Mouse (Mus musculus): Measurements from ENCODE around the gene Vamp1. TPM values are rescaled to one million over a fixed set of nuclear protein-coding genes. Genes with fewer than 3 reads are reported as not detected.

Gene Vamp1
- total and polyA plus RNA-seq, 3 experiments, result 2.8 to 21.9 (median 6.1) TPM

DNA sequence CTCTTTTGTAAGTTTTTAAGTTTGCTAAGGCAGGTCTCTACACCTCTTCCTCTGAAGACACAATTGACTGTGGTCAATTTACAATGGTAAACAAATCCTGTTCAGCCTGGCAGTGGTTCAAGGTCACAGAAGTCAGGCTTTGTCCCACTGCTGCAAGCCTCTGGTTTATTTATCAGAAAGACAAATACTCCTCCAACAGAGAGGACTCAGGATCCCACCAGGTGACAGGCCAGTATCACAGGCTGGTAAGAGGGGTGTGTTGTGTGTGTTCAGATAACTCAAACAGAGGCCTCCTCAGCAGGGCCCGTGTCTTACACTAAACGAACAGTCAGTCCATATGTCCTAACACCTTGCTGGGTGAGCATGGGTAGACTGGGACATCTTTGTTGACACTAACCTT lies 42.9 kb upstream of the Vamp1 start:
- no peak for ATAC-seq (ENCODE audit: extremely low read depth, insufficient number of reproducible peaks, low FRiP score, poor library complexity, severe bottlenecking)
- H3K27me3 ChIP-seq (ENCODE audit: insufficient read depth, low read length), result no peaks in the 10 kb centered on the region
- H3K36me3 ChIP-seq (replicated peaks), result peaks cover 100% of the 10 kb centered on the region
- no peak for DNase-seq (ENCODE audit: low spot score)
- TF ChIP-seq CTCF (IDR thresholded peaks at IDR 0.05; ENCODE audit: low read depth, low read length), result no peak
- TF ChIP-seq TAL1 (conservative IDR thresholded peaks at IDR 0.05; ENCODE audit: low read depth, low read length), result no peak
- TF ChIP-seq POLR2AphosphoS5 (IDR thresholded peaks at IDR 0.05; ENCODE audit: insufficient replicate concordance, low read depth, low read length), result no peak
- H3K4me3 ChIP-seq (ENCODE audit: low read depth, low read length), result no peak overlapping the region
- H3K9me3 ChIP-seq (replicated peaks), result no peaks in the 10 kb centered on the region
- peaks cover 39% of the 10 kb centered on the region for H3K4me1 ChIP-seq (ENCODE audit: insufficient read depth, low read depth, low read length)

DNA sequence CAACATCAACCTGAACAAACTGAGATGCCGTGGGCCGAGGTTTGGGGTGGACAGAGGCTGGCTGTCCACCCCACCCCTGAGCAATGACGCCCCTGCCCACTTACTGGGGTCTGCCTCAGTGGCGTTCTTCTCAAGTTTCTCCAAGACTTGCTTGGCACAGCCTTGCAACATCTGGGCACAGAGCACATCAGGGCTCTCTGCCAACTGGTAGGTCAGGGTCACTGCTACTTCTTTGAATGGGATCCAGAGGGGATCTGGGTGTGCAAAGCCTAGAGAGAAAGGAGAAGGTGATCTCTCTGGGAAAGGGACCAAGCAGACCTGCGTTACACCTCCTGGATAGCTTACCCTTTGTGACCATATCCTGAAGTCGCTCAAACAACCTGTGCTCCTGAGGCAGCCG lies 42.1 kb upstream of the Vamp1 start:
- Histone ChIP-seq H3K9me3 (replicated peaks) (no peaks in the 10 kb centered on the region), H3K4me3 (ENCODE audit: low read depth, low read length) (no peak overlapping the region), H3K27me3 (ENCODE audit: insufficient read depth, low read length) (no peaks in the 10 kb centered on the region), H3K36me3 (replicated peaks) (peaks cover 100% of the 10 kb centered on the region), H3K4me1 (ENCODE audit: insufficient read depth, low read depth, low read length) (peaks cover 31% of the 10 kb centered on the region)
- TF ChIP-seq CTCF (IDR thresholded peaks at IDR 0.05; ENCODE audit: low read depth, low read length) (no peak), TAL1 (conservative IDR thresholded peaks at IDR 0.05; ENCODE audit: low read depth, low read length) (no peak), POLR2AphosphoS5 (IDR thresholded peaks at IDR 0.05; ENCODE audit: insufficient replicate concordance, low read depth, low read length) (no peak), GATA2 (IDR thresholded peaks at IDR 0.05; ENCODE audit: borderline replicate concordance, low read depth, low read length) (no peak), GATA1 (IDR thresholded peaks at IDR 0.05; ENCODE audit: borderline replicate concordance, low read length) (no peak)
- no peak for DNase-seq (ENCODE audit: low spot score)
- no peak for ATAC-seq (ENCODE audit: extremely low read depth, insufficient number of reproducible peaks, low FRiP score, poor library complexity, severe bottlenecking)

DNA sequence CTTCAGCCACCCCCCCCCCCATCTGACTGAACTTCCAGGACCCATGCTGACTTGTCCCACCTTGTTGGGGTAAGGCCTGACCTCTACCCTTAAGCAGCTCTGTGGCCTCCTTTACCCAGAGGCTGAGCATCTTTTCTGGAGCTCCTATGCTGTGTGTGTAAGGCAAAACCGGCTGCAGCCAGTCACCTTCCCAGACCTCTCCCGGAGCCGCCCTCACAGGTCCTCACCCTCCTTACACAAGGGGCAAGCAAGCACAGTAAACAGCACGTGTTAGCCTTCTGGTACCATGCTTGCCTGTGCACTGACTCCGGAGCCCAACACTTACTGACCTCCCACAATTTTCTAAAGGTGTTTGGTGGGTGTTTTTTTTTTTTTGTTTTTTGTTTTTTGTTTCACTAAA lies 39.9 kb upstream of the Vamp1 start:
- ATAC-seq (ENCODE audit: extremely low read depth, insufficient number of reproducible peaks, low FRiP score, poor library complexity, severe bottlenecking), result no peak
- H3K27me3 ChIP-seq (ENCODE audit: insufficient read depth, low read length), result no peaks in the 10 kb centered on the region
- H3K4me3 ChIP-seq (ENCODE audit: low read depth, low read length), result no peak overlapping the region
- no peak for DNase-seq (ENCODE audit: low spot score)
- TF ChIP-seq TAL1 (conservative IDR thresholded peaks at IDR 0.05; ENCODE audit: low read depth, low read length), result no peak
- TF ChIP-seq GATA1 (IDR thresholded peaks at IDR 0.05; ENCODE audit: borderline replicate concordance, low read length), result no peak
- TF ChIP-seq CTCF (IDR thresholded peaks at IDR 0.05; ENCODE audit: low read depth, low read length), result no peak
- no peak for TF ChIP-seq GATA2 (IDR thresholded peaks at IDR 0.05; ENCODE audit: borderline replicate concordance, low read depth, low read length)
- TF ChIP-seq POLR2AphosphoS5 (IDR thresholded peaks at IDR 0.05; ENCODE audit: insufficient replicate concordance, low read depth, low read length), result no peak
- no peaks in the 10 kb centered on the region for H3K9me3 ChIP-seq (replicated peaks)
- peaks cover 12% of the 10 kb centered on the region for H3K4me1 ChIP-seq (ENCODE audit: insufficient read depth, low read depth, low read length)
- H3K36me3 ChIP-seq (replicated peaks), result peaks cover 97% of the 10 kb centered on the region

DNA sequence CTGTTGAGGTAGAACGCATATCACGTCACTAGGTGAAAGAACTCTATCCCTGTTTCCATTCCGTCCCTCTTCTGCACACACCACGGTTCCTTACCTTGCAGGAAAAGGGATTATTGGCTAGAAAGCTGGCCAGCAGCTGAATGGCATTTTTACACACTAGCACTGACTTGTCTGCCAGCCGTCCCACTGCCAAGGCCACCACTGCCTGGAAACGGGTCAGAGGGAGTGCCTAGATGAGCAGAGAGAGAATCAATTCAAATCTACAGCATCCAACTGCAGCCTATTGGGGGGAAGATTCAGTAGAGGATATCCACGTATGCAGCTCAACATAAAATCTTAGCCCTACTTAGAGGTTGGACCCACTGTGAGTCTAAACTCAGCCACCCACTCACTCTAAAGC lies 35.8 kb upstream of the Vamp1 start:
- H3K27me3 ChIP-seq (ENCODE audit: insufficient read depth, low read length), result no peaks in the 10 kb centered on the region
- H3K4me3 ChIP-seq (ENCODE audit: low read depth, low read length), result no peak overlapping the region
- no peak for TF ChIP-seq TAL1 (conservative IDR thresholded peaks at IDR 0.05; ENCODE audit: low read depth, low read length)
- TF ChIP-seq GATA2 (IDR thresholded peaks at IDR 0.05; ENCODE audit: borderline replicate concordance, low read depth, low read length), result no peak
- no peak for TF ChIP-seq POLR2AphosphoS5 (IDR thresholded peaks at IDR 0.05; ENCODE audit: insufficient replicate concordance, low read depth, low read length)
- TF ChIP-seq CTCF (IDR thresholded peaks at IDR 0.05; ENCODE audit: low read depth, low read length), result no peak
- no peak for TF ChIP-seq GATA1 (IDR thresholded peaks at IDR 0.05; ENCODE audit: borderline replicate concordance, low read length)
- no peaks in the 10 kb centered on the region for H3K9me3 ChIP-seq (replicated peaks)
- no peak for ATAC-seq (ENCODE audit: extremely low read depth, insufficient number of reproducible peaks, low FRiP score, poor library complexity, severe bottlenecking)
- H3K36me3 ChIP-seq (replicated peaks), result peaks cover 96% of the 10 kb centered on the region
- no peaks in the 10 kb centered on the region for H3K4me1 ChIP-seq (ENCODE audit: insufficient read depth, low read depth, low read length)
- no peak for DNase-seq (ENCODE audit: low spot score)

DNA sequence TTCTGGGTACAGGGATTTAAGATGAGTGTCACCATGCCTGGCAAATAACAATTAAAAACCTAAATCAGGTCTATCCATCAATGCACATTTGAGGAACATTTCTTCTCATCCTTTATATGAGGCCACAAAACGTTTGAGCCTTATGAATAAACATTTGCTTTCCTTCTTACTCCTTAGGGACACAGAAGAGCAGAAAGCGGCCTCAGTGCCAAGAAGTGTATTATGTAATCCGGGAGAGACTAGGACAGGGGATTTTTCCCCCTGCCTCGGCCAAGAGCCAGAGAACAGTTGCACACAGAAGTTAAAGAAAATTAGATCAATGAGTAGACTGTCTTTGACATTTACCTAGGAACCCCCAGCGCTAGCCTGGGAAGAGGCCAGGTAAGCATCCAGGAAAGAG lies 33.2 kb upstream of the Vamp1 start:
- H3K4me3 ChIP-seq (ENCODE audit: low read depth, low read length), result no peak overlapping the region
- no peak for TF ChIP-seq GATA2 (IDR thresholded peaks at IDR 0.05; ENCODE audit: borderline replicate concordance, low read depth, low read length)
- no peak for TF ChIP-seq CTCF (IDR thresholded peaks at IDR 0.05; ENCODE audit: low read depth, low read length)
- TF ChIP-seq POLR2AphosphoS5 (IDR thresholded peaks at IDR 0.05; ENCODE audit: insufficient replicate concordance, low read depth, low read length), result no peak
- no peak for TF ChIP-seq TAL1 (conservative IDR thresholded peaks at IDR 0.05; ENCODE audit: low read depth, low read length)
- TF ChIP-seq GATA1 (IDR thresholded peaks at IDR 0.05; ENCODE audit: borderline replicate concordance, low read length), result no peak
- DNase-seq (ENCODE audit: low spot score) (no peak), ATAC-seq (ENCODE audit: extremely low read depth, insufficient number of reproducible peaks, low FRiP score, poor library complexity, severe bottlenecking) (no peak)
- no peaks in the 10 kb centered on the region for H3K9me3 ChIP-seq (replicated peaks)
- peaks cover 96% of the 10 kb centered on the region for H3K36me3 ChIP-seq (replicated peaks)
- peaks cover 2% of the 10 kb centered on the region; the same call in 1 of the 2 replicates for H3K4me1 ChIP-seq (ENCODE audit: insufficient read depth, low read depth, low read length)
- no peaks in the 10 kb centered on the region for H3K27me3 ChIP-seq (ENCODE audit: insufficient read depth, low read length)

DNA sequence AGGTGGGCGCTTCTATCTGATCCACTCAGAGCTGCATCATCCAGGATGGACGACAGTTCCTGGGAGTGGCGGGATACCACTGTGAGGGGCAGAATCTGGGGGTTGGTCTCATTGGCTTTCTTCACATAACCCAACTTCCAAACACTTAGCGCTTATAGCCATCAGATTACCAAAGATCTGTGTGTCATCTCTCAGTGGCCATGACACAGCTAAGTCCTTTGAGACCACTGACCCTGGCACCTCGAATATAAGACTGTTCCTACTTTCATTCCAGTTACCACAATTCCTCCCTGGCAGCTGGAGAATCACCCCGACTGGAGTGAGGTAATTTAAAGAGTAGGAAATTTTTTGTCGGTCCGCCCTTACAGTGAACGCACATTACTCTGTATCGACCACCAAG lies 29.1 kb upstream of the Vamp1 start:
- H3K36me3 ChIP-seq (replicated peaks), result peaks cover 85% of the 10 kb centered on the region
- TF ChIP-seq POLR2AphosphoS5 (IDR thresholded peaks at IDR 0.05; ENCODE audit: insufficient replicate concordance, low read depth, low read length), result no peak
- no peak for TF ChIP-seq GATA2 (IDR thresholded peaks at IDR 0.05; ENCODE audit: borderline replicate concordance, low read depth, low read length)
- no peak for TF ChIP-seq CTCF (IDR thresholded peaks at IDR 0.05; ENCODE audit: low read depth, low read length)
- TF ChIP-seq GATA1 (IDR thresholded peaks at IDR 0.05; ENCODE audit: borderline replicate concordance, low read length), result no peak
- peaks cover 17% of the 10 kb centered on the region for H3K4me1 ChIP-seq (ENCODE audit: insufficient read depth, low read depth, low read length)
- H3K4me3 ChIP-seq (ENCODE audit: low read depth, low read length), result no peak overlapping the region
- H3K27me3 ChIP-seq (ENCODE audit: insufficient read depth, low read length), result no peaks in the 10 kb centered on the region
- DNase-seq (ENCODE audit: low spot score) (no peak), ATAC-seq (ENCODE audit: extremely low read depth, insufficient number of reproducible peaks, low FRiP score, poor library complexity, severe bottlenecking) (no peak)
- no peaks in the 10 kb centered on the region for H3K9me3 ChIP-seq (replicated peaks)

DNA sequence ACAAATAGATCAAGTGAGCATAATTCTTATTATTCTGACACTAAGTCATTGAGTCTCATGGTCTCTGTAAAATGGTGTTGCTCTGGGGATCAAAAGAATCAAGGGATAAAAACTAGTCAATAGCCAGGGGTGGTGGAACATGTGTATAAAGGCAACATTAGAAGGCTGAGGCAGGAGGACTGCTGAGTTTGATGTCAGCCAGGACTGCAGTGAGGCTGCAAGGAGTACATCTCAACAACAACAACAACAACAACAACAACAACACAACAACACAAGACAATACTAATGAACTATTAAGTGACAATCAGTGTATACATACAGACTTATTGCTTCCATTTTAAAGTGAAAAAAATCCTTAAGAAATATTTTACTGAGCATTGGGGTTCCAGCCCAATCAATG lies 24.5 kb upstream of the Vamp1 start:
- H3K36me3 ChIP-seq (replicated peaks), result peaks cover 62% of the 10 kb centered on the region
- no peaks in the 10 kb centered on the region for H3K9me3 ChIP-seq (replicated peaks)
- no peaks in the 10 kb centered on the region for H3K27me3 ChIP-seq (ENCODE audit: insufficient read depth, low read length)
- ATAC-seq (ENCODE audit: extremely low read depth, insufficient number of reproducible peaks, low FRiP score, poor library complexity, severe bottlenecking) (no peak), DNase-seq (ENCODE audit: low spot score) (no peak)
- peak overlapping the region; percentile 88 for H3K4me3 ChIP-seq (ENCODE audit: low read depth, low read length)
- H3K4me1 ChIP-seq (ENCODE audit: insufficient read depth, low read depth, low read length), result peaks cover 28% of the 10 kb centered on the region
- TF ChIP-seq GATA1 (IDR thresholded peaks at IDR 0.05; ENCODE audit: borderline replicate concordance, low read length) (no peak), POLR2AphosphoS5 (IDR thresholded peaks at IDR 0.05; ENCODE audit: insufficient replicate concordance, low read depth, low read length) (no peak), GATA2 (IDR thresholded peaks at IDR 0.05; ENCODE audit: borderline replicate concordance, low read depth, low read length) (no peak), TAL1 (conservative IDR thresholded peaks at IDR 0.05; ENCODE audit: low read depth, low read length) (no peak), CTCF (IDR thresholded peaks at IDR 0.05; ENCODE audit: low read depth, low read length) (no peak)
